Mouse (Mus musculus): ENCODE results near the gene Ppp4c. TPM values are rescaled to one million over a fixed set of nuclear protein-coding genes. Genes with fewer than 3 reads are reported as not detected.
A peak's percentile ranks its signal among the peaks of the same experiment; 100 is the strongest.

Gene Ppp4c
- total RNA-seq, 2 experiments from 2014 or later: 113 to 209 TPM

DNA sequence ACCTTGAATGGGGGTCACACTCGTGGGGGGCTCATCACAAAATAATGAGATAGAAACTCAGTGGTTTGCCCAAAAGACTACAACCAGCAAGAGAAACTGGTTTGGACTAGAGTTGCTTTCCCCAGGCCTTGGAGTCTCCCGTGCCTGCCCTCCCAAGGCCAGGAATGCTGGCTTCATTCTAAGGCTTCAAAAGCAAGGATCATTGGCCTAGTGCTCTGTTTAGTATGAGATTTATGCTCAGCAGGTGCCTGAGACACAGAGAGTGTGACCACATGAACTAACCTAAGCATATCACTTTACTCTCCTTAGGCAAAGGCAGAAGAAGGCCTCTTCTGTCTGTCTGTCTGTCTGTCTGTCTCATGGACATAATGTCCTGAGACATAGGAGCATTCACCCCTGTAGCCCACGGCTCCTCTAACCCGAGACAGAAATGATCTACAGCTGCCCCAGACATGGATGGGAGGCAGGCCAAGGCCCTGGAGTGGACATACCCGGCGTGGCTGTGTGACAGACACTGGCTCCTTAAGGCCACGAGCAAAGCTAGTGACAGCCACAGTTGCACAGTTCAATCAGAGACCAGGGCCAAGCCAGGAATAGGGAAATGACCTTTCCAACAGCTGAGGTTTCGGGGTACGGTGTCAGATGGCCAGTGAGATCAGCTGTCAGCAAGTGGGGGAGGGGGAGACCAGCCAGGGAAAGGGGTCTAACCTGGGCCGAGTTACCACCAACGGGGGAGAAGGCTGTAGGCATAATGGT lies 10.0 kb upstream of the Ppp4c start:
- no peak for ATAC-seq (replicated peaks; ENCODE audit: poor library complexity)

DNA sequence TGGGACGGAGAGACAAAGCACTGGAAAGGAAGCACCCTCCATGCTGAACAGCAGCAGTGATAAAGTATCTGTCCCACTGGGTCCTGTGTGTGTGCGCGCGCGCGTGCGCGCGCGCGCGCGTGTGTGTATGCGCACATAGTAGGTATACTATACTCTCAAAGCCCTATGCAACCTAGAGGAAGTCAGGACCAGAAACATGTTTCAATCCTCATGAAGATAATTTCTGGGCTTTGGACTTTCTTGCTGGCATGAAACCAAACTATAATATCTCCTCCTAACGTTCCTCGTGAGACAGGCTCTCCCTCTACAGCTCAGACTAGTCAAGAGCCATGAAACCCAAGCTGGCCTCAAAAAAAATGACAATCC lies 8.7 kb upstream of the Ppp4c start:
- ATAC-seq (replicated peaks; ENCODE audit: poor library complexity): no peak

DNA sequence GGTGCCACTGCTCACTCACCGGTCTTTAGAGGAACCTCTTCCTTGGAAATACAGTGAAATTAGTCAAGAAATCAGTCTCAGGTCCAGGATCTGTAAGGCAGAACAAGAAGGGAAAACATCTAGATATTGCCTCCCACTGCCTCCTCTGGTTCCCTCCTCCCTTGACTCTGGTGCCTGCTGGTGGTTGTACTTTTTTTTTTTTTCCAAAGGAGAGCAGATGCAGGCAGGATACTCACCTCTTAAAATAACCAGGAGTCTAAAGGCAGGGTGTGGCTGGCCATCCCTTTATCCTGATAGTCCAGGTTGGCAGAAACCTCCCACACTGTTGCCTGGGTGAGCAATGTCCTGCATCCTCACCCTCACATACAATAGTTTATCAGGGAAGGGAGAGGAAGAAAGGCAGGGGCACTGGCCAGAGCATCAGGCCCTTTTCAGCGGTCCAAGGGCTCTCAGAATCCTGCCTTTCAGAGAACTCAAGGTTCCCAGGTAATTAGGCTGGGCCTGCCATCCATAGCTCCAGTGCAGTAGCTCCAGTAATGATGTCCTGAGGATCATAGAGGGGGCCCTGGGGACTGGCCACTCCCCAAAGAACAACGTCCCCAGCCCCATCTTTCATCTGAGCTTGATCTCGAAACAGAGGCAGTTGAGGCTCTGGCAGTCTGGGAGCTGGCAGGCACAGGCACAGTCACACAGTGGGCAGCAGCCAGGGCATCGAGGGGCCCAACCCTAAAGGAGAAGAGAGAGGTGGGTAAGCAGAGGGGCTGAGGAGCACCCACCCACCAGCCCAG lies 8.2 kb upstream of the Ppp4c start:
- ATAC-seq (replicated peaks; ENCODE audit: poor library complexity): no peak

DNA sequence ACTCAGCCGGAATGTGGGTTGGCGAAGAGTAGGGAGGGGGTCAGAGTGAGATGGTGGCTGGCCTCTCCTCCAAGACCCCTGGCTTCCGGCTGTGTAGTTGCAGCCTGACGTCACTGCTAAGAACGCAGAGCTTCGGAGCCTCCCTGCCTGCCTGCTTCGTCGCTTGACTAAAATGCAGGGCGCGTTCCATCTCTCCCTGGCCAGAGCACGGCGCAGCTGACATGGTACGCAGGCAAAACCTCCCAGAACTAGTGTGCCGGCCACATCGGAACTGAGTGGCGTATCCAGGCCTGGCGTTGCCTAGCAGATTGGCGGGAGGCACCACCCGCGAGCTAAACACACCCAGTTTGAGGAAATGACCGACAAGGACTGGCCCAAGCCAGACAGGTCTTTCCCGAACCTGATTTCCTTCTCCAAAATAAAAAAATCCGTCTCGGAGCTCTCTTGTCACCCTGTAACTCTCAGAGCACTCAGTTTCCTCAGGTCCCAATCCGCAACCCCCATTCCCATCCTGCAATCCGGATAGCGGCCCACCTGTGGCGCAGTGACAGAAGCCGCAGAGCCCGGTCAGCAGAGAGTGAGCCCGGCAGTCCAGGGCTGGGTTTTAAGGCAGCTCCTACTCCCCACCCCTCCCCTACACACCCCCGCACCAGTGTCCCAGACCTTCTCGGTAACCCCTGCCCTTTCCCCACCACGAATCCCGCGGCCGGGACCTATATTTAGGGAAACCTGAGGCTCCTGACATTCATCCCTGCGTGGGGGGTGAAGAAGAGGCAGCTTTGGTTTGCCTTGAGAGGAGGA lies 7.4 kb upstream of the Ppp4c start:
- peak; percentile 53 for ATAC-seq (replicated peaks; ENCODE audit: poor library complexity)

DNA sequence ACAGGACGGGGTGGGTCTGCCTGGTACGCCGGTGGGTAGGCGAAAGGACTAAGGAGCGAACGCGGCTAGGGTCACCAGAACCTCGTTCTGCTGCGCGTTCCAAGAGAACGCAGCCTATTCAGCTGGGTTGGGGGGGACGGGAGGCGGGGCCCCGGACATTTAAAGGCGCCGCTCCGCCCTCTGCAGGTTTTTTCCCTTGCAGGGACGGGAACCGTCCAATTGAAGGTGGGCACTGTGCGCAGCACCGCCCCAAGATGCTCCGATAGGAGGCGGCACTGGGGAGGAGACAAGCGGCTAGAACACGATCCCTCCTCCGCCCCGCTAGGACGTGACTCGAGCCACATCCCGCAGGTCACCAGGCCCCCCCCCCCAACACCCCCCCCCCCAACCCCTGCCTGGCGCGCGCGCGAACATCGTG lies 6.8 kb upstream of the Ppp4c start:
- peak; percentile 73 for ATAC-seq (replicated peaks; ENCODE audit: poor library complexity)

DNA sequence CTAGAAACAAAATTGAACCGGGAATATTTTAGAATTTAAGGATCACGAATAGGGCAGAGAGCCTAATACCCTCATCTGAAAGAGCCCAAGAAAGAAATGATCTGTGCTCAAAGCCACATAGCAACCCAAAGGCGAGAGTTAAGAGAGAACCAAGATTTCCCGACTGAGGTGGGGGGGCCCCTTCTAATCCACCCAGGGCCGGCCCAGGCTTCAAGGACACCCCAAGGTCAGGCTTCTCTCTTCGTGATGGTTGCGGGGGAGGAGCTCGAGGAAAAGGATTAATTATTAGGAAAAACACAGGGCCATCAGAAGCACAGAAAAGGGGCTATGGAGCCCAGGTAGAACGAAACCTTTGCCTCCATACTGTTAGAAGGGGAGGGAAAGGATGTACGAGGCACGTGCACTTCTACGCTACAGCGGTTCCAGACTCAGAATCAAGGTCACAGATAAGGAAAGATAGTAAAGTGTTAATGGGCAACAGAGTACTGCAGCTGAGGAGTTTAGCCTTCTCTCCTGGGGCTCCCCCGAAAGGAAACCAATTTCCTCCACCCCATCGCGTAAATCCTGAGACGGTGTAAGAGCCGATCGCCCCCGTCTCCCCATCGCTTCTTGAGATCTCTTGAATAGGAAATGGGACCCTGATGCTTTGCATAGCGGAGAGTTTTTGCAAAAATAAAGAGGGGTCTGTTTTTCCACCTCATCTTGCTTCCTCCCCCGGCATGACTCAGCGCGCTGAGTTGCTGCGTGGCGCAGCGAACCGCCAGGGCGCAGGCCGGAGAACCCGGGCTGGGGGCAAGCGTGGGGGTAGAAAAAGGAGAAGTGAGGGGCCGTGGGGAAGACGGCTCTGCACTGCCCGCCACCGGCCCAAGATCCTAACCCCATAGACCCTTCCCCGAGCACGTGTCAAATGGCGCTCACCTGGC lies 6.1 kb upstream of the Ppp4c start:
- peak; percentile 26 for ATAC-seq (replicated peaks; ENCODE audit: poor library complexity)

DNA sequence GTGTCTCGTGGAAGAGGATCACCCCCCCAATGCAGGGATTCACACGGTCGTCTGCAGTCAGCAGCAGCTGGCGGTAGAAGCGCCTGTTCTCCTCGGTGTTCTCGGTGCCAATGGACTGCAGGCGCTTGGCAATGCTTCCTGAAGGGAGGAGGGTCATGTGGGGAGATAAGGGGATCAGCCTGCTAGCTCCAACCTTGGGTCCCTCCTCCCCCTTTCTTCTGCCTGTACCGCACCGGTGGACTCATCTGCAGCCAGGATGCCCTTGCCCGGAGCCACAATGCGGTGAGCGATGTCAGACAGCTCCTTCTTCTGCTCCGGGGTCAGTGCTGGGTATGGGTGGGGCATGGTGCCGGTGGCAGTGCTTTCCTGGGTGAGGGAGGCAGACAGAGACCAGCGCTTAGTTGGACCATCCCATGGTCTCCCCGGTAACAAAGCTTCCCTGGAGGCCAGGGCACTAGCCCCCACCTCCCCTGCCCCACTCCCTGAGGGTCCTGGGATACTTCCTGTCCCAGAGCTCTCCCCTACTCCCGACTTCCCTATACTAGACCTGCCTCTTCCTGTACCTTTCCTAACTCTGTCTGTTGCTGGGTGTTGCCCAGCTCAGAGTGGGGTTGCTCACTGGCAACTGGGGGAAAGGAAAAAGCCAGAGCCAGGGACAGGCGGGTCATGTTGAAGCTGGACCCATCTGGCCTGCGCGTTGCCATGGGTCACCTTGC lies 5.3 kb upstream of the Ppp4c start, which contains the start of gene Fam57b:
TSS of gene Fam57b (plus strand) at position 258 of the 716 bp plus-strand sequence.
- ATAC-seq (replicated peaks; ENCODE audit: poor library complexity): 0 out of 2 replicates have a peak, but pooled peaks have one; percentile 5

DNA sequence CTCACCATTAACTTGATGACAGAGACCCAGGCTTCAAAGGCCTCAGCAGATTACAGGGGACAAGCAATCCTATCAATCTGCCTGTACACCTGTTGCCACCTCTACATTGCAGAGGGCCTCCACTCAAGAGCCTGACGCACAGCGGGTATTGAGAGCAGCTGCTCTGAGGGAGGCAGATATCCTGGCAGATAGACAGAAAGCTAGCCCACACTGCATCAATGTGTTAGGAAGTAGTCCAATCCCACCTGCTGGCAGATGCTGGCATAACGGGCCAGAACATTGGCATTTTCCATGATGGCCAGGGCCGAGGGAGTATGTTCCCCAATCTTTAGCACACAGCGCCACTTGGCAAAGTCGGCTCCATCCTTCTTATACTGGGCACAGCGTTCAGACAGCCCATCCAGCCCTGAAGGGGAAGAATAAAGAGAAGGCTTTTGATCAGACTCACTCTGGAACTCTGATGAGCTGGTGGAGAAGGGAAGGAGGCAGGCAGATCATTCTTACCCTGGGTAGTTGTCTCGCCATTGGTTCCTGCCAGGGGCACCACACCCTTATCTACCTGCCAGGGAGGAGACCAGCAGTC lies 4.1 kb upstream of the Ppp4c start:
- ATAC-seq (replicated peaks; ENCODE audit: poor library complexity): no peak

DNA sequence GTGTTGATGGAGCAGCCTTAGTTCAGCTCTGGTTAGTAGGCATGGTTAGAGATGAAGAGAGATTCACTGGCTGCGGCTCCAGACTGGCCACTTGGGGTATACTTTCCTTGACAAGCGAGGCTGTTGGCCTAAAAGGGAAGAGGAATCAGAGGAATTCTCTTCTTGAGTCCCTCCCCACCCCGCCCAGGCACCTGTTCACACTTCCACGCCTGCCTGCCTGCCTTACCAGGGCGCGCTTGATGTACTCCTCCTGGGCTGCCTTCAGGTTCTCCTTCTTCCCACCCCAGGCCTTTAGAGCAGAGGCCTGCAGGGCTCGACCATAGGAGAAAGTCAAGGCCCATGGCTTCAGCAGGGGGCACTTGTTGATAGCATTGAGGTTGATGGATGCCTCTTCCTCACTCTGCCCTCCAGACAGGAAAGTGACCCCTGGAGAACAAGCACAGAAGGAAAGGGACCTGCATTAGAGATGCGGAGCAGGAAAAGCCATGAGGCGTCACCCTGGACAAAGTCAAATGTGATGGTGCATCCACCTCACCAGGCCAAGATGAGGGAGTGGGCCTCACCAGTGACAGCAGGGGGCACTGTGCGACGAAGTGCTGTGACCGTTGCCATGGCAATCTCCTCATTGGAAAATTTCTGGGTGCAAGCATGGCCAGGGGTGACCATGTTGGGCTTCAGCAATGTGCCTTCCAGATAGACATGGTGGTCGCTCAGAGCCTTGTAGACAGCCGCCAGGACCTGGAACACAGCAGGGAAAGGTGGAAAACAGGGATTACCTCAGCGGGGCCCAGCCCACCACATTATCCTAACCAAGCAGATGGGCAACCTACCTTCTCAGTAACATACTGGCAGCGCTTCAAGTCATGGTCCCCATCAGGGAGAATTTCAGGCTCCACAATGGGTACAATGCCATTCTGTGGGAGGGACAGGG lies 3.4 kb upstream of the Ppp4c start:
- no peak for ATAC-seq (replicated peaks; ENCODE audit: poor library complexity)

DNA sequence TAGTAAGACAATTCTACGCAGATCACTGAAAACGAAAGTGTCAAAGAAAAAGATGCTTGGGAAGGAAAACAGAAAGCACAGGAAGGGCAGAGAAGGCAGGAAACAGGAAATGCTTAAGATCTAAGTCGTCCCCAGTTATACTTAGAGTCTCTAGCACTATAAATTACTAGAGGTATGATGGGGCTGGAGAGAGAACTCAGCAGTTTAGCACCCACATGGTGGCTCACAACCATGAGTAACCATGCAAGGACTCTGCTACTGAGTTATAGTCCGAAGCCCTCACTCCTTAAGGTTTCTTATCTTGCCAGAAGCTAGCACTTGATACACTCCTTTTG lies 1.9 kb upstream of the Ppp4c start:
- no peak for ATAC-seq (replicated peaks; ENCODE audit: poor library complexity)

DNA sequence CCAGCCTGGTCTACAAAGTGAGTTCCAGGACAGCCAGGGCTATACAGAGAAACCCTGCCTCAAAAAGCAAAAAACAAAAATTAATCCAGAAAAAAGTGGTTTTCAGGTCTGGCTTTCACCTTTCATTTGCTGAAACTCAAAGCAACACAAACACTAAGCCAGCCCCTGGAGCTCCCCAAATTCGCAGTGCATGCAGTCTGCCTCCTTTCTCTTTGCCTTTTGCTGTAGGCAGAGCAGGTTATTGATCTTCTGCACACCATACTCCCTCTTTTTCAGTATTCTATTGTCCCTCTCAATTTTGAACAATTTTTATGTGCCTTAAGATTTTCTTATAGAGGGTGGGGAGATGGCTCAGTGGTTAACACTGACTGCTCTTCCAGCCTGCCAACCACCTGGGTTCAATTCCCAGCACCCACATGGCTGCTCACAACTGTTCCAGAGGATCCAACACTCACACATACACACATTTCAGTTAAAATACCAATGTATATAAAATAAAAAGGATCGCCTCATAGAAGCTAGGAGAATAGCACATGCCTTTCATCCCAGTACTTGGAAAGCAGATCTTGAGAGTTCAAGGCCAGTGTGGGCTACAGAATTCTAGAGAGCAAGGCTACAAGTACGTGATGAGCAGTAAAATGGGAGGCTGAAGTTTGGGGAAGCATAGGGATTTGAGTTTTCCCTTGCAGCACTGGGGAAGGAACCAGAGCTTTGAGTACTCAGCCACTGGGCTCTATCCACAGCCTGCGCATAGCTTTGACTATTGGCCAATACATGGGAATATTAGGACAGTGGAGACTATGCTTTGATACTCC lies 1.4 kb upstream of the Ppp4c start:
- ATAC-seq (replicated peaks; ENCODE audit: poor library complexity): no peak

DNA sequence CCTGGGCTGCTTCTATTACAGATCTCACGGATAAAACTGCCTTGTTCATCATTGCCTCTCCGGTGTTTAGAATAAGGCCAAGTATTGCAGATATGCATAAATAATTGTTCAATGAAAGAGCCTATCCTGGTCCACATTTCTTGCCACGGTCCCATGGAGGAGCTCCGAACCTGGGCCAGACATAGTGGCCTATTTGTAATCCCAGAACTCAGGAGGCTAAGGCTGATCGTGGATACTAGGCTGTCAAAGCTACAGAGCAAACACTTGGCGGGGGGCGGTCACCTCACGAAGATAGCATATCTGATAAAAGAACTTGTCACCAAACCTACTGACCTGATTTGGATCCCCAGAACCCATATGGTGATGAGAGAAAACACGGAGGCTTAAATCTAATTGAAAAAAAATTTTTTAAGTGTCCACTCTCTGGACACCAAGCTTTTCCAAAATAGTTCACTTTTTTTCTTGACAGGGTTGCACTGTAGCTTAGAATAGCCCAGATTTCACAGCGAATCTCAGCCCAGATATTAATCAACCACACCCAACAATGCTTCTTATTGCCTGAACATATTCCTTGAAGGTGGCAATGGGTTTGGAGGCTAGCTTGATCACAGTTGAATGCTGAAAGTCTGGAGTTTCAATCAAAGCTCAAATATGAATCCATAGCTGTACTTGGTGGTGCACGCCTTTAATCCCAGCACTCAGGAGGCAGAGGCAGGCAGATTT lies 586 bp upstream of the Ppp4c start:
- ATAC-seq (replicated peaks; ENCODE audit: poor library complexity): no peak

DNA sequence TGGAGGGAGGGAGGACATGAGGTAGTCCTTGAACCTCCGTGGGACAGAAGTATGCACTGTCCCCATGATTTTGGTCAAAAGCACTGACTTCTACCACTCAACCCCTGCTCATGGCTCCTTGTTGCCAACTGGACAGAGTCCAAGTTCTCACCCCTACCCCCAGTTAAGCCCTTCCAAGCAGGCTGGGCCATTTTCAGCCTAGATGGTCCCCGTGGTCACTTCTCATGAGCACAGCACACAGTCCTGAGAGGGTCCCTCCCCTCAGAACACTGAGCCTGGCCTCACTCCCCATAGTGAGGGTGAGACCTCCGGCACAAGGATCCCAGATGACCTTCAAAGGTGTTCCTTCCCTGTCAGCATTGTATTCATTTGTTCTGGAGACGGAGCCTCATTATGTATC lies 3.2 kb downstream of the Ppp4c start:
- no peak for ATAC-seq (replicated peaks; ENCODE audit: poor library complexity)

DNA sequence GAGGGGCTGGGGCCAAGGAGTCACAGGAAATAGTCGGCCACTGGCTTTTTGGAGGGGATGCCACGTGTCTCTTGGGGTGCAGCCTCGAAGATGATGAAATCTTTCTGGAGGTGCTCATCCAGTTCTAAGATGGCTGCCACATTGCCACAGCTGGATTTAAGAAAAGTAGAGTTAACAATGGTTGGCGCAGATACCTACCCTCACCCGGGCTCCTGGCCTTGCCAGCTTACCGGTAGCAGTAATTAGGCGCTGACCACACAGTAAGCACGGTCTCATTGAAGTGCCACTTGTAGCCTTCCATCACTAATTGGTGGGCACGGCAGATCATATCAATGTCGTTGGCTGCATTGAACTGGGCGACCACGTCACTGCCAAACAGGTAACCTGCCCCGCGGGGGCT lies 6.2 kb downstream of the Ppp4c start:
- no peak for ATAC-seq (replicated peaks; ENCODE audit: poor library complexity)

DNA sequence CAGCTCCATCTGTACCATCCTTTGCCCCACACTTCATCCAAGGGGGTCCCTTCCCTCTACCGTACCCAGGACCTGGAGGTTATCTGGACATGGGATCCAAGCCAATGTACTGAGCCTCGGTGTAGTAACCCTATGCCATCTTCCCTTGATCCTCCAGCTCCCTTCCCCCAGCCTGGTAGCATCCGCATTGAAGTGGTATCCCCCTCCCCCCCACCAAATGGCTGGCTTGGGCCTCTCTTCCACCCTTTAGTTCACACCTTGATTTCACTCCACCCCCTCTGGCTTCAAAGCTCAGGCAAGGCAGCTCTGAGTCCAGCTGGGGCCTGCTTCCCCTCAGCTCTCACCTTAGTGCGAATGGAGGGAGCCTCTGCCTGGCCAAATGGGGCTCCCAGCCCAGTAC lies 7.2 kb downstream of the Ppp4c start:
- no peak for ATAC-seq (replicated peaks; ENCODE audit: poor library complexity)

DNA sequence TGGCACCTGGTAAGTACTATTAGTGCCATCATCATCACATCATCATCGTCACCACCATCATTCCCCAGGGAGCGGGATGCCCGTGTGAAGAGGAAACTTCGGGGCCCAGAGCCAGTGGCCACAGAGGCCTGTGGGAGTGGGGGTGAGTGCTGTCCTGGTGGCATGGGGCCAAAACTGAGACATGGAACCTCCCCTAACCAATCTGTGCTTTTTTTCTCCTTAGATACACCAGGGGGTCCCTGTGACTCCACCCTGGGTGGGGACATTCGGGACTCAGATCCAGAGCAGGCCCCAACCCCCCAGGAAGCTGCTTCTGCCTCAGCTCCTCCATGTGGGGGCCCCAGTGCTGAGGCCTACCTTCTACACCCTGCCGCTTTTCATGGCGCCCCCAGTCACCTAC lies 7.8 kb downstream of the Ppp4c start:
- no peak for ATAC-seq (replicated peaks; ENCODE audit: poor library complexity)

DNA sequence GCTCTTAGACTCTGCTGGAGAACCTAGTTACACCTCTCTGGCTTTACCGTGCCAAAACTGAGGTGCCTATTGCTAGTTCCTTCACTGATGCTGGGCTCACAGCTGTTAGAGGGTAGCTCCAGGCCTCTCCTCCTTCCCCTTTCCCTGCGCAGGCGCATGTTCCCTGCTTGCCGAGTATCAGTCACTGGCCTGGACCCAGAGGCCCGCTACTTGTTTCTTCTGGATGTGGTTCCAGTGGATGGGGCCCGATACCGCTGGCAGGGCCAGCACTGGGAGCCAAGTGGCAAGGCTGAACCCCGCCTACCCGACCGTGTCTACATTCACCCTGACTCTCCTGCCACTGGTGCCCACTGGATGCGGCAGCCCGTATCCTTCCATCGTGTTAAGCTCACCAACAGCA lies 9.6 kb downstream of the Ppp4c start:
- ATAC-seq (replicated peaks; ENCODE audit: poor library complexity): no peak

Measured in megakaryocyte progenitor cell, adult 5-6 weeks (primary cell).